Mouse (Mus musculus): ENCODE results near the gene Ppp1r13b.

- TF ChIP-seq USF1 (IDR thresholded peaks at IDR 0.05; ENCODE audit: low read depth, low read length), result no peak
- no peak for TF ChIP-seq USF2 (conservative IDR thresholded peaks at IDR 0.05; ENCODE audit: low read depth, low read length)
- no peak for TF ChIP-seq POLR2A (IDR thresholded peaks at IDR 0.05; ENCODE audit: low read depth, low read length)
- TF ChIP-seq CTCF (conservative IDR thresholded peaks at IDR 0.05 in 1 of 2, IDR thresholded peaks at IDR 0.05 in 1 of 2; ENCODE audit: low read depth in 2 of 2, low read length in 2 of 2), result no peak
- no peak for TF ChIP-seq MAX (IDR thresholded peaks at IDR 0.05; ENCODE audit: low read length)
Measured at GRCm38 (mm10) chr12:111882852-111883251, 25.1 kb downstream of the Ppp1r13b start.

Data from CH12.LX (cell line).